Mouse (Mus musculus) lung, embryonic 14.5 days (tissue): Measurements from ENCODE around the gene Kdm2b. TPM values are rescaled to one million over a fixed set of nuclear protein-coding genes. Genes with fewer than 3 reads are reported as not detected.

Experiments
- ATAC-seq: fragments of 200-750 bp; cut with Nextera tagmentation; 2 replicates; pipeline ENCODE4 v1.8.0; 2017; ENCODE audit warnings: mild to moderate bottlenecking, moderate TSS enrichment, moderate library complexity; ENCODE audit not compliant: insufficient read depth
- DNase-seq: peaks from one replicate; pipeline ENCODE4 v3.0.0-alpha.2; 2015
- H3K27ac ChIP-seq: fragments of 300-500 bp; sonication (generic); 2 replicates; pipeline ENCODE4 v1.5.1; 2014; ENCODE audit warnings: low read depth, mild to moderate bottlenecking, moderate library complexity
- H3K27me3 ChIP-seq: fragments of 300-500 bp; sonication (generic); 2 replicates; pipeline ENCODE4 v1.6.1; 2014; ENCODE audit warnings: low read length, control low read depth; ENCODE audit not compliant: insufficient read depth
- H3K36me3 ChIP-seq: fragments of 300-500 bp; sonication (generic); 2 replicates; pipeline ENCODE4 v1.6.1; 2014; ENCODE audit warnings: control low read depth; ENCODE audit not compliant: insufficient read depth
- H3K4me1 ChIP-seq: fragments of 300-500 bp; sonication (generic); 2 replicates; pipeline ENCODE4 v1.6.1; 2014; ENCODE audit warnings: antibody characterized with exemption, control low read depth; ENCODE audit not compliant: insufficient read depth
- H3K4me2 ChIP-seq: fragments of 300-500 bp; sonication (generic); 2 replicates; pipeline ENCODE4 v1.6.1; 2014; ENCODE audit warnings: mild to moderate bottlenecking
- H3K4me3 ChIP-seq: fragments of 300-500 bp; sonication (generic); 2 replicates; pipeline ENCODE4 v1.5.1; 2014; ENCODE audit warnings: low read depth, low read length
- H3K9ac ChIP-seq: fragments of 300-500 bp; sonication (generic); 2 replicates; pipeline ENCODE4 v1.6.1; 2014
- H3K9me3 ChIP-seq: fragments of 300-500 bp; sonication (generic); 2 replicates; pipeline ENCODE4 v1.6.1; 2016; ENCODE audit warnings: low read depth, low read length, control low read depth
- CTCF ChIP-seq: IDR thresholded peaks from 2 replicates; pipeline ENCODE4 v1.5.1; 2016; ENCODE audit warnings: antibody characterized with exemption, low read depth
- WGBS: fragments of 180-500 bp; shearing (Covaris S2); extraction: QIAGEN DNeasy Blood & Tissue Kit; methylation state at CpG from one replicate; pipeline ENCODE4 v1.1.7; 2014; 5-methylcytosine and 5-hydroxymethylcytosine counted together
- polyA plus RNA-seq: library from polyadenylated mRNA; unstranded; fragments of >200 nt; fragmentation: Nextera tagmentation; extraction: Ambion mirVana; gene quantifications from 2 replicates; pipeline ENCODE4 v1.2.1, GENCODE M21; 2014

Gene Kdm2b
- polyA plus RNA-seq, 1 experiment from 2014 or later: 46.7 TPM

DNA sequence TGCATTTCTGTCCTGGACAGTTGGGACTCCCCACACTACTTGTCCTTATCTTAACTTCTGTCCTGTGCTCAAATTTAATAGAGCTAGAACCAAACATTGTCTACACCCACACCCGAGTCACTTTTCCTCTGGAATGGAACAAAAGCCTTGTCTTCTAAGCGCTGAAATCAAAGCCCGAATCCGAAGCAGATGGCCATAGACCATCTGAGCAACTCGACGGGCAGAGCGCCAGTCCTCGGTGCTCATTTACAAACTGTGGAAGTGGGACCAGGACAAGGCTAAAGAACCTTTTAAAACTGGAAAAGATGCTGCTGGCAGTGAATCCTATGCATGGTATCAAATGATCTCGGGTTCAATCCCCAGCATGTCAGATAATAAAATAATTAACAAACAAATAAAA lies 17.5 kb downstream of the Kdm2b start:
- Histone ChIP-seq H3K27ac (no peak overlapping the region), H3K9me3 (no peaks in the 10 kb centered on the region), H3K4me3 (no peak overlapping the region), H3K4me1 (no peaks in the 10 kb centered on the region), H3K4me2 (no peak overlapping the region), H3K9ac (no peak overlapping the region), H3K36me3 (0 out of 2 replicates have a peak, but pooled peaks cover 2% of the 10 kb centered on the region), H3K27me3 (no peaks in the 10 kb centered on the region)
- DNase-seq (no peak), ATAC-seq (no peak)
- 72% methylated on average over 9 of the region's 9 CpGs for WGBS
- TF ChIP-seq CTCF: no peak

DNA sequence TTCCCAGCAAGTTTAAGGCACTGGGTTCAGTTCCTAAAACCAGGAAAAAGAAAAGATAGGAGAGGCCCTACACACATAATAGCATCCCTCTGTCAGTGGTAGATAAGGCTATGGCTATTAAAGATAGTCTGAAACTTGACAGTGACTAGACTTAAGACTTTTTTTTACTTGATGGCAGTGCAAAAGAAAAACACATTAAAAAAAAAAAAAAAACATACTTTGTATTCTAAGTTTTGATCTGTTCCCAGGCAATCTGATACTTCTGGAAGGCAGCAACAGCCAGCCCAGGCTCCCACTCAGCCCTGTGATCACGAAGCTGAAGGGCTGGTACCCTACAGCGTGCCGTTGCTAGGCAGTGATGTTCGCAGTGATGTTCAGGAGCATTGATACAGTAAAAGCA lies 18.2 kb downstream of the Kdm2b start:
- no peak overlapping the region for H3K4me2 ChIP-seq
- ATAC-seq (no peak), DNase-seq (no peak)
- H3K4me3 ChIP-seq: no peak overlapping the region
- no peak overlapping the region for H3K9ac ChIP-seq
- H3K4me1 ChIP-seq: no peaks in the 10 kb centered on the region
- no peaks in the 10 kb centered on the region for H3K27me3 ChIP-seq
- H3K36me3 ChIP-seq: 0 out of 2 replicates have a peak, but pooled peaks cover 2% of the 10 kb centered on the region
- no peak for TF ChIP-seq CTCF
- no peaks in the 10 kb centered on the region for H3K9me3 ChIP-seq
- 81% methylated on average over 4 of the region's 4 CpGs for WGBS
- no peak overlapping the region for H3K27ac ChIP-seq

DNA sequence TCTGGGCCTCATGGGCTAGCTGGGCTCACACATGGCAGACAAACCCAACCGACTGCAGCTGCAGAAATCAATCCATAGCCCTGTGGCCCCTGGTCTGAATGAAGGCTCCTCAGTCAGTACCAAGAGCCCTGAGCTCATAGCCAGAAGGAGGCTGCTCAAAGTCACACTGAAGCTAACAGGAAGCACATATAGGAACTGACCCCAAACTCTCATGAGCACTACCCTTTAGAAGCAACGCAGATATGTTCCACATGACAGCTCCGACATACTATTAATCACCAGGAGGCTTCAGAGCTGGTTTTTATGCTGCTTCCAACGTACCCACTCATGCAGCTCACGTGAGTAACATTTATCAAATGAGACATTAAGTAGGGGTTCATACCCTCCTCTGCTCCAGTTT lies 19.6 kb downstream of the Kdm2b start:
- ATAC-seq (no peak), DNase-seq (no peak)
- TF ChIP-seq CTCF: no peak
- Histone ChIP-seq H3K36me3 (0 out of 2 replicates have a peak, but pooled peaks cover 2% of the 10 kb centered on the region), H3K9ac (no peak overlapping the region), H3K27ac (no peak overlapping the region), H3K4me3 (no peak overlapping the region), H3K9me3 (no peaks in the 10 kb centered on the region), H3K27me3 (no peaks in the 10 kb centered on the region), H3K4me2 (no peak overlapping the region), H3K4me1 (no peaks in the 10 kb centered on the region)
- 67% methylated on average over 5 of the region's 5 CpGs for WGBS

GRCm38 (mm10) chr5:122968322-122968721 lies 21.3 kb downstream of the Kdm2b start:
- Histone ChIP-seq H3K27ac (no peak overlapping the region), H3K4me2 (no peak overlapping the region), H3K9me3 (no peaks in the 10 kb centered on the region), H3K9ac (no peak overlapping the region), H3K4me3 (no peak overlapping the region), H3K4me1 (no peaks in the 10 kb centered on the region), H3K36me3 (0 out of 2 replicates have a peak, but pooled peaks cover 2% of the 10 kb centered on the region), H3K27me3 (no peaks in the 10 kb centered on the region)
- 12% methylated on average over 4 of the region's 4 CpGs for WGBS
- DNase-seq (peak; percentile 88), ATAC-seq (peak; percentile 69)
- TF ChIP-seq CTCF: peak; percentile 90

- Histone ChIP-seq H3K9me3 (no peaks in the 10 kb centered on the region), H3K4me2 (no peak overlapping the region), H3K4me3 (no peak overlapping the region), H3K9ac (no peak overlapping the region), H3K27me3 (no peaks in the 10 kb centered on the region), H3K36me3 (0 out of 2 replicates have a peak, but pooled peaks cover 5% of the 10 kb centered on the region), H3K27ac (no peak overlapping the region), H3K4me1 (no peaks in the 10 kb centered on the region)
- ATAC-seq (no peak), DNase-seq (no peak)
- TF ChIP-seq CTCF: no peak
- WGBS: 75% methylated on average over 11 of the region's 11 CpGs
Observed at GRCm38 (mm10) chr5:122965427-122965826, 24.2 kb downstream of the Kdm2b start.

DNA sequence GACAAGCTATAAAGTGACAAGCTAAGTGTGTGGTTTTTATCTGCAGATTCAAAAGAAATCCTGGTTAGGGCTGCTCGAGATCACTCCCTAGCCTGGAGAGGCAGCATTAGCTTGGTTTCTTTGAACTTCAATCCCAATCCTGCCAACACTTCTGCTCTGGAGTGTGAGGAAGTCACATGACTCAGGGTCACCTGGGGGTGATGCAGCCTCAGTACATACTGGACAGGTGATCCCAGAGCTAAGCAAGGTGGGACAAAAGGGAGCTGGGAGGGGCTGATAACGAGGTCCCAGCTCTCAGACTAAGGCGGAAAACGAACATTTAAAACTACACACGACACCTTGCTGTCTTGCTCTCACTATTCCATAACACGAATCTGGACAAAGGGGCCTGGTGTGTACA lies 24.8 kb downstream of the Kdm2b start:
- Histone ChIP-seq H3K4me2 (no peak overlapping the region), H3K9me3 (no peaks in the 10 kb centered on the region), H3K9ac (no peak overlapping the region), H3K27ac (no peak overlapping the region), H3K4me3 (no peak overlapping the region), H3K4me1 (no peaks in the 10 kb centered on the region), H3K27me3 (no peaks in the 10 kb centered on the region), H3K36me3 (0 out of 2 replicates have a peak, but pooled peaks cover 3% of the 10 kb centered on the region)
- no peak for DNase-seq
- no peak for ATAC-seq
- WGBS: 58% methylated on average over 6 of the region's 6 CpGs
- no peak for TF ChIP-seq CTCF

DNA sequence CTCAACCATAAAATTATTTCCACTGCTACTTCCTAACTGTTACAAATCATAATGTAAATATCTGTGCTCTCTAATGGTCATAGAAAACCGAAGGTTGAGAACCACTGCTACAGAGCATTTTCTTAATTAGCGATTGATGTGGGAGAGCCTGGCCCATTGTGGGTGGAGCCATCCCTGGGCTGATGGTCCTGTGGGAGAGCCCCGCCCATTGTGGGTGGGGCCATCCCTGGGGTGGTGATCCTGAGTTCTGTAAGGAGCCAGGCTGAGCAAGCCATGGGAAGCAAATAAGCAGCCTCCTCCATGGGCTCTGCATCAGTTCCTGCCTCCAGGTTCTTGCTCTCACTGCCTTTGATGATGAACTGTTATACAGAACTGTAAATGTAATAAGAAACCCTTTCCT lies 27.7 kb downstream of the Kdm2b start:
- Histone ChIP-seq H3K4me2 (no peak overlapping the region), H3K27ac (no peak overlapping the region), H3K4me1 (no peaks in the 10 kb centered on the region), H3K27me3 (no peaks in the 10 kb centered on the region), H3K9ac (no peak overlapping the region), H3K4me3 (no peak overlapping the region), H3K36me3 (0 out of 2 replicates have a peak, but pooled peaks cover 3% of the 10 kb centered on the region), H3K9me3 (no peaks in the 10 kb centered on the region)
- 44% methylated on average over 3 of the region's 3 CpGs for WGBS
- TF ChIP-seq CTCF: no peak
- ATAC-seq: no peak
- DNase-seq: peak; percentile 39

GRCm38 (mm10) chr5:122959391-122959790 lies 30.2 kb downstream of the Kdm2b start:
- no peak for ATAC-seq
- Histone ChIP-seq H3K9me3 (no peaks in the 10 kb centered on the region), H3K27ac (no peak overlapping the region), H3K4me3 (no peak overlapping the region), H3K4me2 (no peak overlapping the region), H3K27me3 (0 out of 2 replicates have a peak, but pooled peaks cover 3% of the 10 kb centered on the region), H3K9ac (no peak overlapping the region), H3K4me1 (no peaks in the 10 kb centered on the region), H3K36me3 (0 out of 2 replicates have a peak, but pooled peaks cover 3% of the 10 kb centered on the region)
- no peak for DNase-seq
- TF ChIP-seq CTCF: no peak
- 86% methylated on average over 11 of the region's 11 CpGs for WGBS
